Mouse (Mus musculus) heart, postnatal 0 days (tissue): ENCODE measurements at regions not wholly inside any gene's neighbourhood (a gene's known extent, or its start where the extent isn't known, plus 50 kb on each side); places are given as distances from the start of the nearest gene placed in this dataset.

Experiments
- CTCF ChIP-seq: IDR thresholded peaks from 2 replicates; pipeline ENCODE4 v1.5.1; 2016; ENCODE audit warnings: antibody characterized with exemption, control low read depth, low read depth
- EP300 ChIP-seq: IDR thresholded peaks from 2 replicates; pipeline ENCODE4 v1.6.1; 2016; ENCODE audit warnings: antibody characterized with exemption, low read depth

DNA sequence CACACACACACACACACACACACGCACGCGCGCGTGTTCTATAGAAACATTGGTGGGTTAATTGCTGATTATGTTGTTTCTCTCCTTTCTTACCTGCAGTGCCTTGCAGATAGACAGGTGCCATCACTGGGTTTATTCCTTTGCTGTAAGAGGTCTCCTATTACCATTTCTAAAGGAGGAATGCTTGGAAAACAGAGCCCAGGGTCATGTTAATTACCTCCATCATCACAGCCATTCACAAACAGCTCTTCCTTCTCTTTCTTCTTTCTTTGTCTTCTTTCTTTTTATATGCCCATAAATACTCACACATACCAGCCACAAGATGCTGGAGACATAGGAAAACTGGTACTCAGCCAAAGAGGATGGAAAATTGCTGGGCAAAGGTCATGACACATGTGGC lies 155.0 kb downstream of the 1700009N14Rik start:
- no peak for TF ChIP-seq CTCF
- no peak for TF ChIP-seq EP300
